Mouse (Mus musculus): ENCODE measurements around the gene Frmpd4.

The Frmpd4 gene

DNA sequence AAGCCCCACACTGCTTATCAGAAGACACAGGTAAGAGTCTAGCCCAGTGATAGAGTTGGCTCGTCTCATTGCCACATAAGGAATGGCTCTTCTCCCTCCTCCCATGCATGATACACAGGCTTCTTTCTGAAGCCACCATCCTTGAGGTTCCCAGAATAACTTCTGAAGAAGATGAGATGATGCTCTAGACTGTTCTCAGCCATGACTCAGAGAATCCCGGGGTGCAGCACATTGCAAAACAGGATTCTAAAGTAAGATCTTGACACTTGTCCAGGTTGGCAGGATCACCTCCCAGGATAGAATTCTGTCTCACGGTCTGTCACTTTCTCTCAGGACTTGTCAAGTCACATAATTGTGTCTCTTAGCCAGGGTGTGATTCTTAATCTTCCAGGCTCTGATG is 1024.2 kb downstream of the Frmpd4 start:
- no peak for DNase-seq (ENCODE audit: low spot score)

DNA sequence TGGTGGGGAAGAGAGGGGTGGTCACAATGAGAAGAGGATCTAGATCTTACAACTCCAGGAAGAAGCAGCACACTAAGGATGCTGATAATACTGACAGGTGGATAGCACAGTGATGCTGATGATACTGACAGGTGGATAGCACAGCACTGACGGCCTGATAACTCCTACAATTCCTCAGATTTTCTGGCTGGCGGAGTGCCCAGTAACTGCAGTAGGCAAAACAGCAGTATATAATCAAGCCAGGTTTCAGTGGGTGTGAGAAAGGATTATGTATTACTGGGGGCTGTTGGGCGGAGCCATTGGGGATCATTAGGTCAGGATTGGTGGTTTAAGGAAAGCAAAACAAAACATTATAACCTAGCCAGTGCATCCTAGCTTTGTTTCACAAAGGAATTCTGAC is 1053.9 kb downstream of the Frmpd4 start:
- DNase-seq (ENCODE audit: low spot score): no peak

DNA sequence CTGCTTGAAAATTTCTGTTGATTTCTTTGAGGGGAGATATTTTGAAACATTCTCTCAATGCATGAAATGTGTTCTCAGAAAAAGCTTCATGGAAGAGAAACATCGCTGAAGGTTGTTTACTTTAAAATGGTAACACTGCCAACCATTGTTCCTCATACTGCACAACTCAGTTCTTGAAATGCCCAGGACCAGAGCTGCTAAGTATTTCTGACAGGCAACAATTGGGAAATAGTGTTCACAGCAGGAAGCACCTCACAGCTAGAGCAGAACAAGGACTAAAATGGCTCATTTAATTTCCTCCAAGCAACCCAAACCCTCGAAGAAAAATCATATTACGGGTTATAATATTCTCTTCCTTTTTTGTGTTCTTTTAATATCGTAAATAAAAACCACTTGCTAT is 1054.5 kb downstream of the Frmpd4 start:
- DNase-seq (ENCODE audit: low spot score): no peak

DNA sequence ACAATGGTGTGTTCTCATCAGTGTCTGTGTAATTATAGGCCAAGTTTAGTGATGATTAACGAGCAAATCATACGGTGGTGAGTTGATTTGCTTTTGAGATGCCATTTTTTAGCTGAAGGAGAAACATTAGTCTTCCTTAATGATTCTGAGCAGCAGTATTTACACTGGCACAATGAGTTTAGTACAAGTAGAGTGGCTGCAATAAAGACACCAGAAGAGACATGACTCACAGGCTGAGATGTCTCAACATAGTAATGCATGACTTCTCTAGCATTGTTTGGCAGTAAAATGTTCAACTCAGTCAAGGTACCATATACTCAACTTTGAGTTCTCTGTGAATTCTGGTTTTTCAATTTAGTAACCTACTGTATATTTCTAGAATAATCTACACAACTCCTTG is 1058.6 kb downstream of the Frmpd4 start:
- no peak for DNase-seq (ENCODE audit: low spot score)

DNA sequence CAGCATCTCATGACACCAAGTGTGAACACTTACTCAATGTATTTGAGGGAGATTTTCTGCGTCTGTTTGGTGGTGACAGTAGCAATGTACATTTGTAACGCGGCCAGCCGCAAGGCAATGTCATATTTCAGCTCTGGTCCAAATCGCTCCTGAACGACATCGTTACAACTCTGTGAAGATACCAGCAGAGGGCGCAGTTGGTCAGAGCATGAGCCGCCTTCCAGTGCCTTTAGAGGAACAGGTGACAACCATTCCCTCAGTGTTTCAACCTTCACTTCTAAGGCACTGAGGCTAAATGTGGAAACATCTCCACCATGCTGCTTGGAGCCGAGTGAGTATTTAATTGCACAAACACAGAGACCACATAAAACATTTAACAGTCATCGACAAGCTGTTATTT is 1079.3 kb downstream of the Frmpd4 start:
- peak; percentile 21 for DNase-seq (ENCODE audit: low spot score)

DNA sequence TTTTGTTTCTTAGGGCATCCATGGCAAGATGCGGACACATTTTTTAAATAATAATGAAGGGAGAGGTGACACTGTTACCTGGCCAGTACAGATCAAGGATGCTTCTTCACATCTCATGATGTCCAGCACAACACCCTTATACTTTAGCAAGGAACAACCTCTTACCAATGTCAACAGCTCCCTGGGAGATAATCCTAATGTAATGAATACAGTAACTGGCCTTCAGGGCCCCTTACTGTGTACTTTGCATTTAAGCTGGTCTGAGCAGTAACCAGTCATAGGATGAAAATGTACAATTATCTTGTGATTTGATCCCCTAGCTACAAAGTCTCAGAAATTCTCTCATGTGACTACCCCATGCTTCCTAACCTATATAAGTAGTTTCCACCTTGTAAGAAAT is 1084.8 kb downstream of the Frmpd4 start:
- no peak for DNase-seq (ENCODE audit: low spot score)

DNA sequence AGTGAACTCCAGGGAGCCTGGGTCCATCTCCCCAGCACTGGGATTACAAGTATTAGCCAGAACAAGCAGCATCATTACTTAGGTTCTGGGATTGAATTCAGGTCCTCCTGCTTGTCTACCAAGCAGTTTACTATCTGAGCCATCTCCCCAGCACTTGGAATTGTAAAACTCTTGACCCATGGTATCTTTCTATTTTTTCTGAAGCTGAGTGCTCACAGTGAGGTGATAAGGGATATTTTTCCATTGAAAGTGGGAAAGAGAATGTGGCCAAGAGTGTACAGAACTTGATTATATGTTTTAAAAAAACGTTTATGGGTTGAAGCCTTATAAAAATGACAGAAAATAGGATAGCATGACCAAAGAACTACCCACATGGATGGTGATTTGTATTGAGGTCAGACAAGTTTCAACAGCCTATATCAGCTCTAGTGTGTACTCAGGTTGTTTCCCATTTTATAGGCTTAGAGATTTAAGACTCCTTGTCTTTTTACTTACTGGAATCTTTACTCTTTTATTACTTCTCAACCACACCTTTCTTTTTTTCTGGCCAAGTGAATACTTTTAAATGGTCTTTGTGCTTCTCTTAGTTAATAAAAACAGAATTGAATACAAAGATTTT is 1085.3 kb downstream of the Frmpd4 start:
- no peak for DNase-seq (ENCODE audit: low spot score)

DNA sequence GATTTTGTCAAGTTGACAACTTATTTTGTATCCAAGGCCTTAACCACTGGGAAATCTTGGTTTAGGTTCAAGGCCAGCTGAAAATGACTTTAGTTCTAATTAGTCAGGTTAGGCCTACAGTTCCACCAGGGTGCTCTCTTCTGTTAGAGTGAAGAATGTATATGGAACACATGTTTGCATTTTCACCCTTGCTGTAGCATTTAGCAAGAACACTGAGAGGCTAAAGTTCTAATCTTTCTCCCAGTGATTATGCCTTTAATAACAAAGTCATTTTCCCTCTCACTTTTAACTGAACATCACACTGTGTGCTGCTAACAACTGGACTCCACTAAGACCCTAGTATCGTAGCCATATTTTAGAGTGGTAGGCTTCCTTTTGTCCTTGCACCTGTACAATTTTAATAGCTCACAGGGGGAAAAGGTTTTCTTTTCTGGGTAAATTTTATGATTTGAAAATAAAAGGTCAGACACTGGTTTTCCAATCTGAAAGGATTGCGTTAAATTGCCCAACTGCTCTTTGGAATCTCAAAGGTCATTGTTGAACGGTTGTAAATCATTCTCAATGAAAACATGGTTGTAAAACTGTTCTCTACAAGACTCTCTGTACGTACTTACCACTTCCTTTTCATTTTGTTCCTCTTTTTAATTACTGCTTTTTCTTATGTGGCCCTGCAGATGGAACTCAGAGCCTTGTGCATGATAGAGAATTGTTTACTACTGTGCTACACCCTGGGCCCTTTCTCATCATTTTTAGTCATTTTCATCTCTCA is 1093.4 kb downstream of the Frmpd4 start:
- DNase-seq (ENCODE audit: low spot score): no peak

DNA sequence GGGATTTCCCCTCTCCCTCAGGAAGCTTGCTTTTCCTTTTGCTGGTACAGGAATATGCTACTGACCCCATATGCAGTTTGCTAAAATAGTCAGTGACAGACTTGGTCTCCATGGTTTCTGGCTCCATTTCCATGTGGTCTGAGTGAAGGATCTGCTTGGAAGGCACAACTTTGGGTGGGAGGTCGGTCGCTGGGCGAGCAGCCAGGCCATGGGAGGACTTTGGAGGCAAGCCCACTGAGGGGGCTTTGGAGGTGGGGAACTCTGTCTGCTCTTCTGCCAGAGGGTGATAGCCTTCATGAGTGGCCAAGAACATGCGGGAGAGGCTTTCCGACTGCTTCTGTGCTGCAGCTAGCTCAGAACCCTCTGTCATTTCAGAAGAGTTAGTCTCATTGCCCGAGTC is 1099.4 kb downstream of the Frmpd4 start:
- DNase-seq (ENCODE audit: low spot score): no peak

DNA sequence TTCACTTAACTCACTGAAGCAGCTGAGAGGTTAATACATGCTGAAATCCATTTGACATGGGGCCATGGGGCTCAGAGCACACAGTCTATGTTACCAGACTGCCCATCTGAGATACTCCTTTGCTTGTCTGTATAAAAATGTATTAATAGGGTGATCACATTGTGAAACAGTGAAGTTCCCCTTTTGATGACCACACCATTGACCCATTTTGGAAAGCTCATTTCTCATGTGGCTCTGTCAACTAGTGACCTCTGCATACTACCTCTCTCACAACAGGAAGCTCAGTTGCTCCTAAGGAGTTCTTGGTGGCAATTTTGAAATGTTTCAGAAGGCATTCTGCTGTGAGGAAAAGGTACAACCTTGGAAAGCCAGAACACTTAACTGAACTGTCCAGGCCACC is 1142.1 kb downstream of the Frmpd4 start:
- no peak for DNase-seq (ENCODE audit: low spot score)

DNA sequence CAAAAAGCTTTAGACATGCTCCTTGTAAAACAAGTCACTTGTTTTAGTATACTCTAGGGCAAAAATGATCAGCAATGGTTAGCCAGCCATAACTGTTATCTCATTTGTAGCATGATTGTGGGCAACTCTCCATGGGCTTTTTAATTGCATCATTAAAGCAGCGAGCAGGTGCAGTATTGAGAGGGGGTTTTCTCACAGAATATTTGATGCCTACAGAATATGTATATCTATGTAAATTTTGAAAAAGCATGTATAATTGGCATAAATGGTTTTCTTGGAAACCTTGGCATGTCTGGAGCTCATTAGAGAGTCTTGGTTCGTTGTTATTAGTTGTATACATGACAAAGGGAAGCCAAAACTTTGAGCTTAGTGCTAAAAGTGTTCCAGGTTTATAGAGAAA is 1143.1 kb downstream of the Frmpd4 start:
- no peak for DNase-seq (ENCODE audit: low spot score)

All from layer of hippocampus, adult 9-10 months (tissue).